Mouse (Mus musculus): ENCODE results near the gene Ddx24.
A peak's percentile ranks its signal among the peaks of the same experiment; 100 is the strongest.
"Not testable (repeated sequence)": the region's sequence is repeated elsewhere in the genome, so short reads cannot be mapped to it uniquely, and the experiment has no call there.

Gene Ddx24

GRCm38 (mm10) chr12:103425729-103426470 lies at the start of gene Ddx24:
Gene Ddx24 (minus strand): TSS chr12:103425830.
- peak; percentile 97 for DNase-seq (ENCODE audit: low read depth, low spot score)

- no peak for DNase-seq (ENCODE audit: low read depth, low spot score)
Measured at GRCm38 (mm10) chr12:103474481-103474880, 48.9 kb upstream of the Ddx24 start.

- no peak for DNase-seq (ENCODE audit: low read depth, low spot score)
Measured at GRCm38 (mm10) chr12:103457140-103457539, 31.5 kb upstream of the Ddx24 start, which contains the start of gene Ifi27l2b. Gene Ifi27l2b (minus strand): TSS chr12:103457223.

DNA sequence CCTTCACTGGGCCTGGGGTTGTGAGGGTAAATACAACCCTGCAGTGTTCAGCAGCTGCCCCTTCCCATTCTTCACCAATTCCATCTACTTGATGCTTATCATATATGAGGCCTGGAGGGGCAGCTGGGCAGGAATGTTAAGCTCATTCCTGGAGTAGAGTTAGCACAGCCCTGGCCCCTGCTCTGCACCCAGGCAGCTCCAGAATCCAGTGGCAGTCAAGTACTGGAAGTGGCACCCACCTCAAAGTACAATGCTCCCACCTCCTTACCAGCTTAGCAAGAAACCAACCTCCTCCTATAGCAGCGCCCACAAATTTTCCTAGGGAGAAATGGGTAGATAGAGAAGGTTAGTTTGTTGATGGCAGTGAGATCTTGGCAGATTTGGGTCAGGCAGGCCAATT lies 31.1 kb upstream of the Ddx24 start:
- DNase-seq (ENCODE audit: low read depth, low spot score), result not testable (repeated sequence)

GRCm38 (mm10) chr12:103453361-103453760 lies 27.7 kb upstream of the Ddx24 start:
- DNase-seq (ENCODE audit: low read depth, low spot score), result no peak

DNA sequence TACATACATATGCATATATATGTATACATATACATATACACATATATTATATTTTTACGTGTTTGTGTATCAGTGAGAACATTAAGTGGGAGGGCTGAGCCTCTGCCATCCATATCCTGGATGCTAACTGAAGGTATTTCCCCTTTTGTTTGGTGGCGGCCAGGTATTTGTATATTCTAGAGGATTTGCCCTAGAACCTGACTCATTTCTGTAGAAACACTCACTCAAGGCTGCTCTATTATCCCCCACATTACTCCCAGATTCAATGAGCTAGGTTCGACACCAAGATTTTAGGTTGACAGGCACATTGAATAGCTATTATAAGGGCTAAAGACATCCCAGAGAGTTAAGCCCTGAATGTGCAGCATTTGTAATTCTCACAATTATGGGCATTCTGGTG lies 19.4 kb upstream of the Ddx24 start:
- DNase-seq (ENCODE audit: low read depth, low spot score), result no peak

GRCm38 (mm10) chr12:103444261-103444660 lies 18.6 kb upstream of the Ddx24 start:
- DNase-seq (ENCODE audit: low read depth, low spot score), result not testable (repeated sequence)

DNA sequence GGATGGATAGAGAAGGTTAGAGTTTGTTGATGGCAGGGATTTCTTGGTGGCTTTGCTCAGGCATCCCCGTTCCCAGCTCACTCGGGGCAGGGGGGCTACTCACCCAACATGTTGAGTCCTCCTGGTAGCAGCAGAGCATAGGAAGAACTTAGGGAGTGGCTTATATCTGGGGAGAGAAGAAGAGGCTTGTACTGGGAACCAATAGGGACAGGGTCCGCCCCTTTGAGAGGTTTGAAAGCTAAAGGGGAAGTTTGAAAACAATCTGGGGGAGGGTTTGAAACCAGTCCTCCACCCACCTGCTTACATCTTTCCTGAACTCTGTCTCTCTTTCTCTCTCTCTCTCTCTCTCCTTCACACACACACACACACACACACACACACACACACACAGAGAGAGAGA lies 17.9 kb upstream of the Ddx24 start, which contains the start of gene Ifi27l2a:
Gene Ifi27l2a (minus strand): TSS at position 157 of the 400 bp plus-strand sequence.
- no peak for DNase-seq (ENCODE audit: low read depth, low spot score)

- no peak for DNase-seq (ENCODE audit: low read depth, low spot score)
Measured at GRCm38 (mm10) chr12:103437601-103438000, 12.0 kb upstream of the Ddx24 start.

GRCm38 (mm10) chr12:103434861-103435260 lies 9.2 kb upstream of the Ddx24 start:
- no peak for DNase-seq (ENCODE audit: low read depth, low spot score)

- DNase-seq (ENCODE audit: low read depth, low spot score), result no peak
Measured at GRCm38 (mm10) chr12:103433986-103434731, 8.5 kb upstream of the Ddx24 start, which contains the start of gene Ifi27. Gene Ifi27 (plus strand): TSS chr12:103434211.

- DNase-seq (ENCODE audit: low read depth, low spot score), result no peak
Measured at GRCm38 (mm10) chr12:103433430-103433829, 7.8 kb upstream of the Ddx24 start.

GRCm38 (mm10) chr12:103426710-103427109 lies 1.1 kb upstream of the Ddx24 start:
- DNase-seq (ENCODE audit: low read depth, low spot score), result no peak

GRCm38 (mm10) chr12:103425016-103425728 lies 458 bp downstream of the Ddx24 start:
- DNase-seq (ENCODE audit: low read depth, low spot score), result no peak

DNA sequence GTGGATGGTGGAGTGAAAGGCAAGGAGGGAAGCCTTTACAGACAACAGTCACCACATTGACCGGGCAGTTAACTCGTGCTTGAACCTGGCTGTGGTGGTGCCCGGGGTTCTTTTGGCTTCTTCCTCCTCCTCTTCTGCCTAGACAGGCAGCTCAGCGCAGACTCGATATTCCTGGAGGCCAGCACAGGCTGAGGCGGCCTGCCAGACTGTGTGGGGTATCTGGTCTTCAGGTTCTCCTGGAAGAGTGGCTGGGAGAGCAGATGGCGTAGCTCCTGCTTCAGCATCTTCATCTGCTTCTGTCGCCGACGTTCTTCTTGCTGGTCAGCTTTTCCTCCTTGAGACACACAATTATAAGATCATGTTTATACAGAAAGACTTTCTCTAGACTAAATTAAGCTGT lies 17.5 kb downstream of the Ddx24 start:
- DNase-seq (ENCODE audit: low read depth, low spot score), result no peak

DNA sequence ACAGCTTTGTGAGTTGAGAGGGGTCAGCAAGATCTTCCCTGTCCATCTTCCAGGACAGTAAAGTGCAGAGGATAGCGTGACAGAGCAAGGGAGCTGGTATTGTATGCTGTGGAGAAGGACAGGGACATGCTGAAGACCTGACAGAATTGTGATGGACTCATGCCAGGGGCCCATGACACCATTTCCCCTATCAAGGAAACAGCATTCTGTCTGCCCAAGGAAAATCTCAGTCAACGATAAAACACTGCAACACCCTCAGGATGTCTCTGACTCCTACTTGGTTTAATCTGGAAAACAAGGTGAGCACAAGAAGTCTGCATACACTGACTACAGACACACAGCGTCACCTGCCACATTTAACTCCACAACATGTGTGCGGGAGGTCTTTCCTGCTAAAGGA lies 17.9 kb downstream of the Ddx24 start, which contains the start of gene 9330161L09Rik:
Gene 9330161L09Rik (minus strand): TSS at position 101 of the 400 bp plus-strand sequence.
- DNase-seq (ENCODE audit: low read depth, low spot score), result no peak

DNA sequence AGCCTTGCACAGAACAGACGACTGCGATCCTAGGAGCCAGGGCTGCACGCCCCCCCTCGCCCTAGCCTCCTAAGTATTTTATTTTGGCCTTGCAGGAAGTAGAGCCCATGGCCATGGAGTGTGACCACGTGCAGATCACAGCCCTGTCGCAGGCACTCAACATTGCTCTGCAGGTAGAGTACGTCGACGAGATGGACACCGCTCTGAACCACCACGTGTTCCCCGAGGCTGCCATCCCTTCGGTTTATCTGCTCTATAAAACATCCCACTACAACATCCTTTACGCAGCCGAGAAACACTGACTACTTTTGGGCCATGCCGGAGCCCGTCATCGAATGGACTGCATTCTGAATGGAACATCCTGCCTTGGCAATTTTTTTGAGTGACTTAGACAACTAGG lies 21.5 kb downstream of the Ddx24 start:
- no peak for DNase-seq (ENCODE audit: low read depth, low spot score)

DNA sequence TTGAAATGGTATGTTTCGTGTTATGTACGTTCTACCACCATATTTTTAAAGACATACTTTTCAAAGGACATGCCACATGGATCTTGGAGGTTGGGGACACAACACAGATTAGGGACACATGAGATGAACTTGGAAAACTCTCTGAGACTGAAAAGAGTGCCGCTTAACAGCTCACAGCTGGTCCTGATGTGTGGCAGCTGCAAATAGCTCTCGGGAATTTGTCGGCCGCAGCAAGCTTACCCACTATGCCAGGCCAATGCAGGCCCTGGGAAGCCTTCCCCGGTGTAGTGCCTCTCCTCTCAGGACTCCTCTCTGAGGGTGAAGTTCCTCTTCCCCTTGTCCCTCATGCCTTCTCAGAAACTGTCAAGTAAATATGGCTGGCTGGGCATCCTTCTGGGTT lies 28.9 kb downstream of the Ddx24 start:
- DNase-seq (ENCODE audit: low read depth, low spot score), result no peak

DNA sequence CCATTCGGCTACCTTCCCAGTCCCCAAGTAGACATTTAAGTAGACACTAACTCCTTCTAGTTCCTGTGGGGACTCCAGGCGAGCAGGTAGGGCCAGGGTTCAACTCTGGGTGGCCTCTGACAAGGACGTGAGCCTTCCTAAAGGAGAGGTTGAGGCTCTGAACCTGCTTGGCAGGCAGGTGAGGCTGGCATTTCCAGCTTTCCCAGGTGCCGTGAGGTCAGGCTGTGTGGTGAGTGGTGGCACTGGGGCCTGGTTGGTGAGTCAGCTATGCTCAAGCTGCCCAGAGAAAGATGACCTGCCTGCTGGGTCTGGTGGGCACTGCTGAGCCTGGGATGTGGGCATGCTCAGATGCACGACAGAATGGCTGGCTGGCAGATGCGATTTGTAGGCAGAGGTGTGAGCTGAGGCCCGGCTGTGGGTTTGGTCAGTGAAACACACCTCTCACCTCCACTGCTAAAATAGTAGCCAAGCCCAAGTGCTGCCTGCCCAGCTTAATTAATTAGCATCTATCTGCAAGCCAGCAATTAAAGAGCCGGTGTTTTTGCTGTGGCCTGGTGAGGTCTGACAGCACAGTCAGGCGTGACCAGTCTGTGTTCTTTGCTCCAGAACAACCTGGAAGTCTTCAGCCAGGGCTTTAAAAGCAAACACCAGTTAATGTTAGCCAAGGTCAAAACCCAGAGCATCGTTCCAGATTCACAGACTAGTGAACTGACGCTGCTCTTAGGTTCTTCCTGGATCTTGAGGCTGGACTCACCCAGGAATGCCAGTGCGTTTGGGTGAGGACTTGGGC lies 29.9 kb downstream of the Ddx24 start:
- DNase-seq (ENCODE audit: low read depth, low spot score), result no peak

- DNase-seq (ENCODE audit: low read depth, low spot score), result no peak
Measured at GRCm38 (mm10) chr12:103393528-103393927, 32.1 kb downstream of the Ddx24 start.

GRCm38 (mm10) chr12:103391098-103391497 lies 34.5 kb downstream of the Ddx24 start:
- DNase-seq (ENCODE audit: low read depth, low spot score), result no peak

Data from retina, adult 2 months (tissue).